Mouse (Mus musculus) embryonic fibroblast, embryonic 13.5 days (primary cell): Measurements from ENCODE around the gene Cfap77.

ENCODE experiments used
- CTCF ChIP-seq: IDR thresholded peaks from 2 replicates; pipeline ENCODE4 v1.5.1; 2011; ENCODE audit warnings: mild to moderate bottlenecking, control low read depth, low read length, moderate library complexity, borderline replicate concordance; ENCODE audit not compliant: insufficient read depth
- POLR2A ChIP-seq: IDR thresholded peaks from 2 replicates; pipeline ENCODE4 v1.6.1; 2011; ENCODE audit warnings: low read depth, mild to moderate bottlenecking, control low read depth, low read length, moderate library complexity

DNA sequence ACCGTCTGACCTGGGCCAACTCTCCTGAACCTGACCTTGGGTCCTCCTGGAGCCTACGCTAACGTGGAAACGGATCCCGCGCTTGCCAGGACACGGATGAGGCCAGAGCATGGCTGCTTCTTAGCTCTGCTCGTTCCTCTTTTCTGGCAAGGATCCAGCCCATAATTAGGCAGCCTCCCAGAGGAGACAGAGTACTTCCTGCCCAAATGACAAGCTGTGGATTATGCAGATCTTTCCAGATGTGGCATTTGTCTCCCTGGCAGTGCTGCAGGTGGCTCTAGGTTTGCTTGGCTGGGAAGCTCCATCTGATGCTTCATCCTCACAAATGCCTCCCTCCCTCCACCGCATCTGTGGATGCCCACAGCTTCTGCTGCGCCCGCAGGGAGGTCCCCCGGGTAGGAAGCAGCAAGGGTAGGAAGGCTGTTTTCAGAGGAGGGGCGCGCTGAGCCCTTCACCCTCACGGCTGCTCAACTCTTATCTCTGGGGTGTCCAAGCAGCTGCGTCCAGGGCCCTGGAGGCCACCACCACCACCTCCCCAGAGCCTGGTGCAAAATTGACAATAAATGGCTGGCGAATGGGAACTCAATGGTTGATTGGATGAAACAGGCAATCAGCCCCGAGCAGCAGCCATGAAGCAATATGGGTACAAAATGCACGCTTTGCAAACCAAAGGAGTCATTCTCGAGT is 24.7 kb downstream of the Cfap77 start:
- TF ChIP-seq POLR2A: no peak
- no peak for TF ChIP-seq CTCF
